Mouse (Mus musculus): ENCODE measurements at regions not wholly inside any gene's neighbourhood (a gene's known extent, or its start where the extent isn't known, plus 50 kb on each side); places are given as distances from the start of the nearest gene placed in this dataset.

DNA sequence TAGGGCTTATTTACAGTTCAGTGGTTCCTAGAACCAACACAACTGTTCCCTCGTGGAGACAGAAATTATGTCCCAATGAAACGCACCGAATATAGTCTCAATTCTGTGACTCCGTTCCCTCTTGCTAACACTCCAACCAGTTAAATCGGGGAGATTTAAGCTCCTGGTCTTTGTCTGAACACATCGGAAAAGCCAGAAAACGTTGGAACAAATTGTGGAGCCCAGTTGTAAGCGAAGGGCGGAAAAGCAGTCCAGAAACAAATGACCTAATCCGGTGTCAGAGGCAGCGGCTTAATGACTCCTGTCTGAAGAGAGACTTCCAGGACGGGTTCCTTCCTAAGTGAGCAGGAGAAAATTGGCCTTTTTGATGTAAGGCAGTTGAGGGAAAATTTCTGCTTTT, 119.2 kb upstream of the Zfp217 start:
- no peak for TF ChIP-seq GATA1 (IDR thresholded peaks at IDR 0.05; ENCODE audit: low read length)

DNA sequence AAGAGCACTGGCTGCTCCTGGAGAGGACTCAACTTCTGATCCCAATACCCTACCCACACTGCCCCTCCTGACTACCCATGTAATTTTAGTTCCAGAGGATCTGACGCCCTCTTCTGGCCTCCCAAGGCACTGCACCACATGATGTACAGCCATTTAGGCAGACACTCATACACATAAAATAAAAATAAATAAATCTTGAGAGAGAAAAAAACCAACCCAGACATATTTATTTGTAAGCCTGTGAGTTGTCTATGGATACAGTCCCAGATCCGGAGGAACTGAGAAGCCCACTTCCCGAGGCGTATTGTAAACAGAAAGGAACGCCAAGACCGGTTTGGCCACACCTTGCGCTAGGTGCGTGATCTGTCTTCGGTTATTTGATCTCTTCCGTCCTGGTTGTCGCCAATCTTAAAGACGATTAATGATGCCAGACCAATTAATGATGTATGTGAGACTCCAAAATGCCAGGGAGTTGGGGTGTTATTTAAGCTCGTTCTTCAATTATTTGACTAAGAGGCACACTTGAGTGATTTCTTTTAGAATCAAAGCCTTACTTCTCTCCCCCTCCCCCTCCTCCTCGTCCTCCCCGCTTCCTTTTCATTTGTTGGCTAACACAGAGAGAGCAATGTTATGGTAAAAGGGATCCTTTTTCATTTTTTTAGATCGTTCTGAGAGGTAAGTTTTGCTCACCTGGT, 118.7 kb upstream of the Zfp217 start:
- TF ChIP-seq GATA1 (IDR thresholded peaks at IDR 0.05; ENCODE audit: low read length) = no peak

DNA sequence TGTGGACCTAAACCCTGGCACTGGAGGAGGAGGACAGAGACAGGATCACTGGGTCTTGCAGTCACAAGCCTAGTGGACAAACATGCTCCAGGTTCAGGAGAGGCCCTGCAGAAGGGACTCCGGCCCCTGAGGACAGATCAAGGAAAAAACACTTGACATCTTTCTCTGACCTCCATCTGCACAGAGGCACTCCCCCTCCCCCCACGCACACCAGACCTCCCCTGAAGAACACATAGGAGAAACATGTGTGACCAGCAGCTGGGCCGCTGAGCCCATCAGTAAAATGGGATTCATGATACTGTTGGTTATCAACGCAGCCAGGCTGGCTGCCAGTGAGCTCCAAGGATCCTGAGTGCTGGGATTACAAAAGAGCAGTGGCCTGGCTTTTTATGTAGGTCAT, 115.7 kb upstream of the Zfp217 start:
- TF ChIP-seq GATA1 (IDR thresholded peaks at IDR 0.05; ENCODE audit: low read length) = no peak

DNA sequence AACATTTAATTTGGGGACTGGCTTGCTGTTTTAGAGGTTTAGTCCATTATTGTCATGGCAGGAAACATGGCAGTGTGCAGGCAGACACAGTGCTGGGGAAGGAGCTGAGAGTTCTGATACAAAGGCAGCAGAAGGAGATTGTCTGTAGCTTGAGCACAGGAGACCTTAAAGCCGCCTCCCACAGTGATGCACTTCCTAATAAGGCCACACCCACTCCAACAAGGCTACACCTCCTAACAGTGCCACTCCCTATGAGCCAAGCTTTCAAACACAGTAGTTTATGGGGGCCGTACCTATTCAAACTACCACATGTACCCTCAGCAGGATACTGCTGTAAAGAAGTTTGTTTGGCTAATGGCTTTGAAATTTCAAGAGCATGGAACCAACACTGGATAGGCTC, 113.3 kb upstream of the Zfp217 start:
- no peak for TF ChIP-seq GATA1 (IDR thresholded peaks at IDR 0.05; ENCODE audit: low read length)

DNA sequence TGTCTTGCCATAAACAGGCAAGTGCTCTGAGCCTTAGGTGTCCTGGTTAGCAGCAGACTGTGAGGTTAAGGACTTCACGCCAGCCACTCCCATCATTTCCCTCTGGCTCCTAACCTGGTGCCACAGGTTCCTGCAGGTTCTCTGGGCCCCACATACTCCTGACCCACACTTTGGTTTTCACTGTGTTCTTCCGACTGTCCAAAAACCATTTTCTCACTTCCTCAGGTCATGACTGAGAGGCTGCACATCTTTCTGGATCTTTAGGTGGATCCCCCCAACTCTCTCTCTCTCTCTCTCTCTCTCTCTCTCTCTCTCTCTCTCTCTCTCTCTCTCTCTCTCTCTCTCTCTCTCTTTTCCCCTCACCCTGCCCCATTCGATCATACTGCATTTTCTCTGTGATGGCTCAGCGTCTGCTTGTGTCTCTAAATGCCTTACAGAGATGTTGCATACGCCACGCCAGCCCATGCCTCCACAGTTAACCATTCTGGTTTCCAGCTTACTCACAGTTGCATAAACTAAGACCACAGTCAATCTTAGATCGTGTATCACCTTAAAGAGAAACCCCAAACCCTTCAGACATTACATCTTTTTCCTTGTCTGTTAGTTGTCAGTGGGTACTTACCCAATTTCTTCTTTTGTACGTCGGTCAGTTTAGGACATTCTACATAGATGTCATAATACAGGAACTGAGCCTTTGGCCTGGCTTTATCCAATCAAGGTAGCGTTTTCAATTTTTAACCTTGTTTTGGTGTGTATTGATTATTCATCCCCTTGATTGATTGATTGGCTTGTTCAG, 112.0 kb upstream of the Zfp217 start:
- no peak for TF ChIP-seq GATA1 (IDR thresholded peaks at IDR 0.05; ENCODE audit: low read length)

DNA sequence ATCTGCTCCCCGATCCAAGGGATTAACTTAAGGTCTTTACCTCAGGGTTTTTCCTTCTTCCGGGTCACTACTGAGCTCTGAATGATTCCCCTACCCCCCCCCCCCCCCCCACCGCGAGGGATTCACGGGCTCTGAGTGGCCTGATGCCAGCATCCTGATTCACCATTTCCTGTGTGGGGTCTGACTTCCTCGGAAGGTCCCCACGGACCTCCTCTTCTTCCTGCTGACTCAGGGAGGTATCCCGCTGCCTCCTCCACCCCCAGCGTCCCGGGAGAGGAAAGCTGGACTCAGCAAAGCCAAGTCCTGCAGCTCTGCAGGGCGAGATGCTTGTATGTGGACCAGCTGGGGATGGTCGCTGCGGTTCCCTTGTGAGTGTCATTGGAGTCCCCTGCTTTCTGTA, 110.5 kb upstream of the Zfp217 start:
- no peak for TF ChIP-seq GATA1 (IDR thresholded peaks at IDR 0.05; ENCODE audit: low read length)

DNA sequence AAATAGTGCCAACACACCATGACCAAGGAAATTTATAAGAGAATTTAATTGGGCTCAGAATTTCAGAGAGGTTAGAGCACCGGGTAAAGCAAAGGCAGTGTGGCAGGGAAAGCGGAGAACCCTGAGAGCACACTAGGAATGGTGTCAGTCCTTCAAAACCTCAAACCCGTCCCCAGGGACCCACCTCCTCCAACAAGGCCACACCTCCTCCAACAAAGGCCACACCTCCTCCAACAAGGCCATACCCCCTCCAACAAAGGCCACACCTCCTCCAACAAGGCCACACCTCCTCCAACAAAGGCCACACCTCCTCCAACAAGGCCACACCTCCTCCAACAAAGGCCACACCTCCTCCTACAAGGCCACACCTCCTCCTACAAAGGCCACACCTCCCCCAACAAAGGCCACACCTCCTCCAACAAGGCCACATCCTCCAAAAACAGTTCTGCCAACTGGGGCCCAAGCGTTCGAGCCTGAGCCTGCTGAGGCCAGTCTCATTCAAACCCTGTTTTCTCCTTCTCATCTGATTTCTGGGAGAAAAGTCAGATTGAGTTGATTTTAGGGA, 109.8 kb upstream of the Zfp217 start:
- no peak for TF ChIP-seq GATA1 (IDR thresholded peaks at IDR 0.05; ENCODE audit: low read length)

DNA sequence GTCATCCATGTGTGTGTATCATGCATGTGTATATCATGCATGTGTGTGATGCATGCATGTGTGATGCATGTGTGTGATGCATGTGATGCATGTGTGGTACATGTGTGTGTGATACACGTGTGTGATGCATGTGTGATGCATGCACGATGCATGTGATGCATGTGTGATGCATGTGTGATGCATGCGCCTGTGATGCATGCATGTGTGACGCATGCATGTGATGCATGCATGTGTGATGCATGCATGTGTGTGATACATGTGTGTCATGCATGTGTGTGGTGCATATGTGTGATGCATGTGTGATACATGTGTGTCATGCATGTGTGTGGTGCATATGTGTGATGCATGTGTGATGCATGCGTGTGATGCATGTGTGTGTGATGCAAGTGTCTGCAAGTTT, 108.1 kb upstream of the Zfp217 start:
- no peak for TF ChIP-seq GATA1 (IDR thresholded peaks at IDR 0.05; ENCODE audit: low read length)

DNA sequence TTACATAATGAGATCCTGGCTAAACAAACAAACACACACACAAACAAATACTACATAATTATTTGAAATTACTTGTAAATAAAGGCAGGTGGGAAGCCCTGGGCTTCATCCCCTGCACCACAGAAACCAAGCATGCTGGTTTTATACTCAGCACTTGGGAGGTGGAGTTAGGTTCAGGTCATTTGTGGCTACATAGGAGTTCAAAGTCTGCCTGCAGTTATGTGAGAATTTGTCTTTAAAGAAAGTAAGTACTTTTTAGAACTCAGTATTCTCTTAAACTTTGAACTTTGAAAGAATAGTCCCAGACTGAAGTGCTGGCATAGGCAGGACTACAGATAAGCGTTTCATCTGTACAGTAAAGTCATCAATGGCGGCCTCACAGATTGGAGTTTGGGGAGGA, 107.6 kb upstream of the Zfp217 start:
- no peak for TF ChIP-seq GATA1 (IDR thresholded peaks at IDR 0.05; ENCODE audit: low read length)

DNA sequence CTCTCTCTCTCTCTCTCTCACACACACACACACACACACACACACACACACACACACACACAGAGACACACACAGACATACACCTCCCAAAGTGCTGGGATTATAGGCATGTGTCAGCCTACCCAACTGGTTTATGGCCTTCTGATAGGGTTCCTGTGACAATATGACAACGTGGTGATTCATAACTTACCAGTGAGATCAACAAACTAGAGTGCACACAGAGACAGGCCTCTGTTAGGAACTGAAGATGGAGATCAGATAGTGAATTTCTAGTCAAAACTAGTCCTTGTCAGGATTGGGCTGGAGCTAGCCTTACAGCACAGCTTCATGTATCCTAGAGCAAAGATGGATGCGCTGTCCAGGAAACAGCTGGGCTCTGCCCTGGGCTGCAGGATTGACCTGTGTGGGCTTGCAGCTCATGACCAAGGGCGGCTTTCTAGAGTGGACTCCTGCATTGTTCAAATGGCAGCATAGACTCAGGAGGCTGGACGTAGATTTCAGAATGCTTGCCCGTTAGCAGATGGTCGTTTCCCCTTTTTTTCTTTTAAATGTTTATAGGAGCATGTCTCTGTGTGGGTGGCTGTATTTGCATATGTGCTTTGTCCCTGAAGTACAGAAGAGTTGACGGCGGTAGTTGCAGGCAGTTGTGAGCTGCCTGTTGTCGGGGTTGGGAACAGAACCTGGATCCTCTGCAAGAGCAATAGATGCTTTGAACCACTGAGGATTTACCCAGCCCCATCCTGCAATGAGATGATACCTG, 106.0 kb upstream of the Zfp217 start:
- TF ChIP-seq GATA1 (IDR thresholded peaks at IDR 0.05; ENCODE audit: low read length) = no peak

DNA sequence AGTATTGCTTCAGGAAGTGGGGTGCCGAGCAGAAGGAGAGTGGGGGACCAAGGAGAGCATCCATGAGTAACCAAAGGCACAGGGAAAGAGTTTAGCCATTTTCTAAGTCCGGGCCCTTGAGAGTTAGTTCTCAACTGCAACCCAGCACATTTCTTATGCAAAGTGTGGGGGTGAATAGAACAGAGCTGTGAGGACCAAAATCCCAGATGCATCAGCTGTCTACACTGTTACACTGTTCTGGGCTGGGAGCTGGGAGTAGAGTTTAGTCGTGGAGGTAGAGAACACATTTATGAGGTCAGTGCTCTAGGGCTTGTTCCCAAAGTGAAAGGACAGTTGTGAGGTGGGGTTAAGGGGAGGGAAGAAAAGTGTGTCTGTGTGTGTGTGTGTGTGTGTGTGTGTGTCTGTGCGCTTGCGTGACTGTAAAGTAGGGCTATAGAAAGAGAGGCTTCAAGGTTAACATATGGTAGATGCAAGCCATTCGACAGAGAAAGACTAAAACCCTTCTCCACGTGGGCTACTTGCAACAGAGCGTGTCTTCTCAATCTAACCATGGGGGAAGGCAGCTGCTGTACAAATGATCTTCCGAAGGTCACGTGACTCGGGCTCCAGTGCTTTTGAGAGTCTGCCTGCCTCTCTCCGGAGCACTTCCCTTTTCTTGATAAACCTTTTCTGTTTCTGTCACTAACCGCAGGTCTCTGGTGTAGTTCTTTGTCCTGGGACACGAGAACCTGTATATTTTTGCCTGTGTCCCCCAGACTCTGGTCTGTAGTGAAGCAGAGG, 104.5 kb upstream of the Zfp217 start:
- no peak for TF ChIP-seq GATA1 (IDR thresholded peaks at IDR 0.05; ENCODE audit: low read length)

DNA sequence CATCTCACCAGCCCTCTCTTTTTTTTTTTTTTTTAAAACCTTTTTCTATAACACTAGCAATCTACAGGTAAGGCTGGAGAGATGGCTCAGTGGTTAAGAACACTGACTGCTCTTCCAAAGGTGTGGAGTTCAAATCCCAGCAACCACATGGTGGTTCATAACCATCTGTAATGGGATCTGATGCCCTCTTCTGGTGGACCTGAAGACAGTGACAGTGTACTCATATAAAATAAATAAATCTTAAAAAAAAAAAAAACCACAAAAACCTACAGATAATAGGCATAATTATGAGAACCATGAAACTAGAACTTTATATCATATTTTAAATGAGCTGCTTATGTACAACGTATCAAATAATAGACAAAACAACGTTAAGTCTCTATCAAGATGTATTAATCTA, 102.8 kb upstream of the Zfp217 start:
- no peak for TF ChIP-seq GATA1 (IDR thresholded peaks at IDR 0.05; ENCODE audit: low read length)

DNA sequence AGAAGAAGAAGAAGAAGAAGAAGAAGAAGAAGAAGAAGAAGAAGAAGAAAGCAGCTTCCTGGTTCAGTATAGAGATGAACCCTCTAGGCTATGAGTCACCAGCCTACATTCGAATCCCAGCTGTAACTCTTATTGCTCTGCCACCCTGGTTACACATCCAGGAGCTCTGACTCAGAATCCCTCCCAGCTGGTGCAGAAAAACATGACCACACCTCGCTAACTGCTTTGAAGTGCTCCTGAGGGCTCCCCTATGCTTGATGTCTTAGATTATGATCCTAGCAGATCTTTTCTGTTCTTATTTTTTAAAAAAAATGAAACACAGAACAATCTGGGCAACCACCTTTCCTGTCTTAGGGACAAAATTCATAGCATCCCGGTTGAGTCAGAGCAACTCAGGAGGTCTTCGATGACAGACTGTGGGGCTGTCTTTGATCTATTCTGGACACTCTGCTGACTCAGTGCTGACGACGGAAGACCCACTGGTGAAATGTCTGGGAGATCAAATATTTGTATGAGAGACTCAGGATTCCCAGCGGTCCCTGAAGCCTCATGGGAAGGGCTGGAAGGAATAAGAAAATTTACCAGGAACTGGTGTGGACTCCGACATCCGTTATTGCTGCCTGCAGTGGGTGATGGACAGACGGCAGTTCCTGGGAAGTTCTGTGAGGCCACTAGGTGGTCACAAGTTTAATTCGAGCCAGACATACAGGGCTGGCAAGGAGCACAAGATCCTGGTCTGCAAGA, 100.0 kb upstream of the Zfp217 start:
- no peak for TF ChIP-seq GATA1 (IDR thresholded peaks at IDR 0.05; ENCODE audit: low read length)

DNA sequence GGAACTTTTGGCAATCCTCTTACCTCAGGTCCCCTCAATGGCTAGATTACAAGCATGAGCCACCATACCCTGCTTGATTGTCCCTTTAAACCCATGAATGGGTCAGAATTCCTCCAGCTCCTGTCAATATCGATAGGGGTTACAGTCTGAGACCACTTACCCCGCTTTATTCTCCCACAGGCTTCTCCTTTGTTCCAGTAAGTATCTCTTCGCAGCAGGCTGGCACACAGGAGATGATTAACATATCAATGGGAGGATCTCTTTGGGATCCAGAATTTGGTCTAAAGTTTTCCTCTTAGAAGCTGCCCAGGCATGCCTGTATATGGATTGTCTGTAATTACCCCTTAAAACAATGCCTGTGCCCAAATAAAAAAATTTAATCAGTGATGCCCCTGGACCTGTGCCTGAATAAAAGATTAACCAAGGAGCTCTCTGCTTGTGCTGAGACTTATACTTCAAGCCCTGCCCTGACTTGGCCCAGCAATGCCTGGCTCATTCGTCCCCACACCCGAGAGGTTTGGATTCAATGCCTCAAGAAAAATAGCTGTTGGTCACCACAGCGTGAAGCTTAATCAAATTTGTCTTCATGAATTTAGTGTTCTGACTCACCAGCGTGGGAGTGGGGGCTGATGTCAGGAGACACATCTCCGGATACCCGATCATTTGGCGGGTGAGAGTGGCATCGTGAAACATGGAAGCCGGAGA, 97.9 kb upstream of the Zfp217 start:
- TF ChIP-seq GATA1 (IDR thresholded peaks at IDR 0.05; ENCODE audit: low read length) = no peak
